Mouse (Mus musculus): ENCODE data around the gene C1qb.

The C1qb gene

GRCm38 (mm10) chr4:136886101-136886500 is at the start of gene C1qb:
TSS of gene C1qb (minus strand) at chr4:136886187.
- DNase-seq (ENCODE audit: low read depth), result no peak

- DNase-seq (ENCODE audit: low read depth), result peak; percentile 16
These were observed 49.0 kb upstream of the C1qb start for GRCm38 (mm10) chr4:136934746-136935613.

- peak; percentile 92 for DNase-seq (ENCODE audit: low read depth)
These were observed 44.5 kb upstream of the C1qb start for GRCm38 (mm10) chr4:136930474-136930873.

GRCm38 (mm10) chr4:136928928-136929327 is 42.9 kb upstream of the C1qb start:
- peak; percentile 63 for DNase-seq (ENCODE audit: low read depth)

GRCm38 (mm10) chr4:136925804-136926203 is 39.8 kb upstream of the C1qb start:
- DNase-seq (ENCODE audit: low read depth), result no peak

- peak; percentile 52 for DNase-seq (ENCODE audit: low read depth)
These were observed 38.5 kb upstream of the C1qb start for GRCm38 (mm10) chr4:136924529-136924928.

GRCm38 (mm10) chr4:136919526-136919925 is 33.5 kb upstream of the C1qb start:
- DNase-seq (ENCODE audit: low read depth), result no peak

- DNase-seq (ENCODE audit: low read depth), result no peak
These were observed 32.8 kb upstream of the C1qb start for GRCm38 (mm10) chr4:136918834-136919233.

GRCm38 (mm10) chr4:136917165-136917524 is 31.2 kb upstream of the C1qb start:
- DNase-seq (ENCODE audit: low read depth), result no peak

- DNase-seq (ENCODE audit: low read depth), result no peak
These were observed 30.6 kb upstream of the C1qb start for GRCm38 (mm10) chr4:136916359-136917164.

GRCm38 (mm10) chr4:136912841-136913240 is 26.9 kb upstream of the C1qb start:
- DNase-seq (ENCODE audit: low read depth), result no peak

- no peak for DNase-seq (ENCODE audit: low read depth)
These were observed 25.8 kb upstream of the C1qb start for GRCm38 (mm10) chr4:136911804-136912203.

GRCm38 (mm10) chr4:136911211-136911646 is 25.2 kb upstream of the C1qb start:
- DNase-seq (ENCODE audit: low read depth), result no peak

- no peak for DNase-seq (ENCODE audit: low read depth)
These were observed 21.8 kb upstream of the C1qb start for GRCm38 (mm10) chr4:136907809-136908208.

GRCm38 (mm10) chr4:136907033-136907432 is 21.0 kb upstream of the C1qb start:
- DNase-seq (ENCODE audit: low read depth), result peak; percentile 56

- DNase-seq (ENCODE audit: low read depth), result no peak
These were observed 19.0 kb upstream of the C1qb start for GRCm38 (mm10) chr4:136904767-136905539.

- no peak for DNase-seq (ENCODE audit: low read depth)
These were observed 13.2 kb upstream of the C1qb start for GRCm38 (mm10) chr4:136899154-136899553.

- no peak for DNase-seq (ENCODE audit: low read depth)
These were observed 12.7 kb upstream of the C1qb start, which contains the start of gene C1qa for GRCm38 (mm10) chr4:136898637-136899036. TSS of gene C1qa (minus strand) at chr4:136898803.

- DNase-seq (ENCODE audit: low read depth), result no peak
These were observed 12.2 kb upstream of the C1qb start for GRCm38 (mm10) chr4:136898084-136898598.

- DNase-seq (ENCODE audit: low read depth), result no peak
These were observed 10.5 kb upstream of the C1qb start for GRCm38 (mm10) chr4:136896461-136896860.

GRCm38 (mm10) chr4:136895861-136896260 is 9.9 kb upstream of the C1qb start:
- no peak for DNase-seq (ENCODE audit: low read depth)

- DNase-seq (ENCODE audit: low read depth), result no peak
These were observed 8.8 kb upstream of the C1qb start for GRCm38 (mm10) chr4:136894821-136895220.
